Mouse (Mus musculus) Patski (cell line): ENCODE data around the gene Ccdc124. TPM values are rescaled to one million over a fixed set of nuclear protein-coding genes. Genes with fewer than 3 reads are reported as not detected.

Experiments used
- ATAC-seq: fragments of 100-300 bp; one replicate; pipeline ENCODE4 v1.8.0; 2021
- CTCF ChIA-PET: fragments of 350-600 bp; sonication (Branson Sonifier 250); formaldehyde crosslinking; loops from one replicate; lab custom pipeline; 2022; ENCODE audit warnings: inconsistent platforms; lab: Charles Lee
- POLR2A ChIA-PET: fragments of 350-600 bp; sonication (Branson Sonifier 250); formaldehyde crosslinking; loops from one replicate; lab custom pipeline; 2022; ENCODE audit warnings: antibody characterized with exemption, inconsistent platforms; lab: Charles Lee
- DNase-seq: peaks from one replicate; pipeline ENCODE4 v3.0.0-alpha.2; 2011; ENCODE audit warnings: low read depth, low spot score
- H3K27me3 ChIP-seq: fragments of 371-371 bp; one replicate; pipeline ENCODE4 v1.5.1; 2021
- CTCF ChIP-seq: fragments of 100-300 bp; IDR thresholded peaks from one replicate; pipeline ENCODE4 v1.5.1; 2021
- in situ Hi-C: fragments of 300-500 bp; cut with MboI; formaldehyde crosslinking; loops from 3 replicates; pipeline ENCODE4 v1.11.1; 2018; ENCODE audit warnings: low pct_unique_long_range_greater_than_20kb, mixed read lengths
- polyA plus RNA-seq: library from polyadenylated mRNA; unstranded; gene quantifications from one replicate; pipeline ENCODE4 v1.2.3, GENCODE M21; 2021

The Ccdc124 gene
- polyA plus RNA-seq, 1 experiment from 2014 or later: 67.5 TPM

- H3K27me3 ChIP-seq: no peaks in the 10 kb centered on the region
- no peak for DNase-seq
- no peak for TF ChIP-seq CTCF
- CTCF ChIA-PET: interaction anchor here (2.0 kb wide), 1 partner anchor 18 kb away, joined by 10 read pairs; no protein-coding TSS in a partner anchor
- no peak for ATAC-seq
- POLR2A ChIA-PET: interaction anchor here (1.4 kb wide), 1 partner anchor 19 kb away, joined by 3 read pairs; no protein-coding TSS in a partner anchor
- in situ Hi-C loops: no loop called here
These were observed 10.7 kb downstream of the Ccdc124 start, which contains the start of gene Kcnn1 for GRCm38 (mm10) chr8:70862824-70863641. TSS of gene Kcnn1 (minus strand) at chr8:70863258.

GRCm38 (mm10) chr8:70857516-70857915 is 16.2 kb downstream of the Ccdc124 start:
- ATAC-seq: no peak
- ChIA-PET CTCF (interaction anchor here (1.0 to 2.0 kb wide), 5 partner anchors 12 to 16 kb away, joined by 3 to 17 read pairs (median 4); no protein-coding TSS in a partner anchor), POLR2A (interaction anchor here (0.7 kb wide), 1 partner anchor 13 kb away, joined by 3 read pairs; no protein-coding TSS in a partner anchor)
- H3K27me3 ChIP-seq: no peaks in the 10 kb centered on the region
- in situ Hi-C loops: no loop called here
- DNase-seq: no peak
- TF ChIP-seq CTCF: no peak

- ChIA-PET CTCF (interaction anchor here (1.0 to 2.0 kb wide), 6 partner anchors 12 to 17 kb away, joined by 3 to 17 read pairs (median 4); no protein-coding TSS in a partner anchor), POLR2A (interaction anchor here (0.7 to 1.0 kb wide), 2 partner anchors 12 to 15 kb away, joined by 3 read pairs; no protein-coding TSS in a partner anchor)
- in situ Hi-C loops: no loop called here
- TF ChIP-seq CTCF: no peak
- ATAC-seq: peak; percentile 71
- no peak for DNase-seq
- no peaks in the 10 kb centered on the region for H3K27me3 ChIP-seq
These were observed 17.1 kb downstream of the Ccdc124 start for GRCm38 (mm10) chr8:70856541-70857197.

- no peak for DNase-seq
- CTCF ChIA-PET: interaction anchor here (1.4 to 2.0 kb wide), 4 partner anchors 11 to 14 kb away, joined by 3 to 8 read pairs (median 4); no protein-coding TSS in a partner anchor
- TF ChIP-seq CTCF: no peak
- no peak for ATAC-seq
- POLR2A ChIA-PET: interaction anchor here (1.0 kb wide), 1 partner anchor 16 kb away, joined by 3 read pairs; no protein-coding TSS in a partner anchor
- in situ Hi-C loops: no loop called here
- H3K27me3 ChIP-seq: no peaks in the 10 kb centered on the region
These were observed 17.7 kb downstream of the Ccdc124 start for GRCm38 (mm10) chr8:70856028-70856427.

DNA sequence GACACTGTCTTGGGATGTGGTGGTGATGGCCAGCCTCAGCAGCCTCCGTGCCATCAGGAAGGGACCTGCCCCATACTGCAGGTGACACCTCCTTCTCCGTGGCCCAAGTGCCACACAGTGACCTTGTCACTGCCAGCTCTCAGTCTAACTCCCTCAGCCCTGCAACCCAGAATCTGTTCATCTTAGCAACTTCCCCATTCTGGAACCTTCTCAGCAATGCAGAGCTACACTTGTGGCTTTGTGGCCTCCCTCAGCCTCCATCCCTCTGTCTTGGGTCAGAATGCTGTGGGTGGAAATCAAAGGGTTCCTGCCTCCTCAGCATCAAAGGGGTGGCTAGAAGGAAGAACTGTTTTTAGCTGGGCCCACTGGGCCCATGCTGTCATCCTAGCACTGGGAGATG is 19.9 kb downstream of the Ccdc124 start:
- DNase-seq: no peak
- in situ Hi-C loops: no loop called here
- ChIA-PET POLR2A (no interaction called here), CTCF (interaction anchor here (1.1 to 1.4 kb wide), 3 partner anchors 9 to 16 kb away, joined by 3 to 5 read pairs (median 4); no protein-coding TSS in a partner anchor)
- ATAC-seq: no peak
- H3K27me3 ChIP-seq: no peaks in the 10 kb centered on the region
- TF ChIP-seq CTCF: no peak

GRCm38 (mm10) chr8:70852595-70853231 is 21.0 kb downstream of the Ccdc124 start:
- in situ Hi-C loops: no loop called here
- H3K27me3 ChIP-seq: no peaks in the 10 kb centered on the region
- no peak for ATAC-seq
- no peak for TF ChIP-seq CTCF
- POLR2A ChIA-PET: no interaction called here
- no peak for DNase-seq
- CTCF ChIA-PET: interaction anchor here (1.1 kb wide), 1 partner anchor 8 kb away, joined by 3 read pairs; no protein-coding TSS in a partner anchor

- ATAC-seq: no peak
- in situ Hi-C loops: no loop called here
- H3K27me3 ChIP-seq: no peaks in the 10 kb centered on the region
- no peak for DNase-seq
- TF ChIP-seq CTCF: no peak
- ChIA-PET CTCF (no interaction called here), POLR2A (no interaction called here)
These were observed 21.9 kb downstream of the Ccdc124 start for GRCm38 (mm10) chr8:70851837-70852236.

DNA sequence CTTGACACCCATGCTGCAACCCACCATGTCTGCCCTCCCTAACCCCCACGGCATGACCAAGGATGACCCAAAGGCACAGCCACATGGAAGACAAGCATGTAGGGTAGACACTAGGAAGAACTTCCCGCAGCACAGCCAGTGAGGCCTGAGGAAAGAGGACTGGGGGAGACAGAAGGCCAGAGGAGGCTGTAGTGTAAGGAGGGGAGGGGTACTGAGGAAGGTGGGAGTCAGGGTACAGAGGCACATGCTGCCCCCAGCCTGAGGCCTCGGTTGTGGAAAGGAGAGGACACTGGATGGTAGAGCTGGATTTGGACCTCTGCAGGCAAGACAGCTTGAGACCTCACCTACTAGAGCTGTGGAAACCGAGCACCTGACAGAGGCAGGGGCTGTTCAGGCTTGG is 22.8 kb downstream of the Ccdc124 start:
- in situ Hi-C loops: no loop called here
- ATAC-seq (no peak), DNase-seq (no peak)
- TF ChIP-seq CTCF: no peak
- ChIA-PET CTCF (no interaction called here), POLR2A (interaction anchor here (0.6 kb wide), 1 partner anchor 498 kb away, joined by 3 read pairs; no protein-coding TSS in a partner anchor)
- no peaks in the 10 kb centered on the region for H3K27me3 ChIP-seq

- in situ Hi-C loops: no loop called here
- POLR2A ChIA-PET: no interaction called here
- H3K27me3 ChIP-seq: no peaks in the 10 kb centered on the region
- CTCF ChIA-PET: interaction anchor here (0.8 kb wide), 1 partner anchor 19 kb away, joined by 4 read pairs; no protein-coding TSS in a partner anchor
- DNase-seq (no peak), ATAC-seq (no peak)
- no peak for TF ChIP-seq CTCF
These were observed 23.4 kb downstream of the Ccdc124 start for GRCm38 (mm10) chr8:70850132-70850845.
